Mouse (Mus musculus): Measurements from ENCODE around the gene Scrg1. TPM values are rescaled to one million over a fixed set of nuclear protein-coding genes. Genes with fewer than 3 reads are reported as not detected.
"Not testable (repeated sequence)": the region's sequence is repeated elsewhere in the genome, so short reads cannot be mapped to it uniquely, and the experiment has no call there.

The Scrg1 gene
- total RNA-seq, 4 experiments from 2014 or later, result 53.6 to 76.8 (median 61.3) TPM

- DNase-seq (ENCODE audit: low spot score in 2 of 2), result no peak
Observed at GRCm38 (mm10) chr8:57508657-57509056, 52.9 kb downstream of the Scrg1 start.

DNA sequence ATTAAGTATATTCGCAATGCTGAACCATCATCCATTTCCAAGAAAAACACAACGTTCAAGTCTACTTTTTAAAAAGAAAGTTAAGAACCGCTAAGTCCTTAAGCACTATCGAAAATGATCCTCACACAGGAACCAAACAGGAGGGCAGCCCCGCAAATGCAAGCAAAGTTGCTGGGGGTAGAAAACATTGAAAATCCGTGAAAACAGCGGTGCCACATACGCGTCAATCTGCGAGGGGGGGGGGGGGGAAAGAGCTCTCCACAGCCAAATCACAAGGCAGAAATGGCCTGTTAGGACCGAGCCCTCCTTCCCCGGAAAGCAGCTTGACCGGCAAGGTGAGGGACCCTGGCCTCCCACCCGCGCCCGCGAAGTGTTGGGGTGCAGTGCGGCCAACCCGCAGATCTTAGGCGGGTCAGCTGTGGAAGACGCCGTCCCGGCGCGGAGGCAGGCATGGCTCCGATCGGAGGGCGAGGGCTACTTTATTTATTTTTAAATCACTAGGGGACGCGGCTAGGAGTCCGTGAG, 55.1 kb downstream of the Scrg1 start:
- DNase-seq (ENCODE audit: low spot score in 2 of 2), result no peak

GRCm38 (mm10) chr8:57511316-57512118, 55.8 kb downstream of the Scrg1 start, which contains the start of gene Hmgb2:
Hmgb2 (plus strand) TSS chr8:57511907.
- peak; percentile 99 for DNase-seq (ENCODE audit: low spot score in 2 of 2)

DNA sequence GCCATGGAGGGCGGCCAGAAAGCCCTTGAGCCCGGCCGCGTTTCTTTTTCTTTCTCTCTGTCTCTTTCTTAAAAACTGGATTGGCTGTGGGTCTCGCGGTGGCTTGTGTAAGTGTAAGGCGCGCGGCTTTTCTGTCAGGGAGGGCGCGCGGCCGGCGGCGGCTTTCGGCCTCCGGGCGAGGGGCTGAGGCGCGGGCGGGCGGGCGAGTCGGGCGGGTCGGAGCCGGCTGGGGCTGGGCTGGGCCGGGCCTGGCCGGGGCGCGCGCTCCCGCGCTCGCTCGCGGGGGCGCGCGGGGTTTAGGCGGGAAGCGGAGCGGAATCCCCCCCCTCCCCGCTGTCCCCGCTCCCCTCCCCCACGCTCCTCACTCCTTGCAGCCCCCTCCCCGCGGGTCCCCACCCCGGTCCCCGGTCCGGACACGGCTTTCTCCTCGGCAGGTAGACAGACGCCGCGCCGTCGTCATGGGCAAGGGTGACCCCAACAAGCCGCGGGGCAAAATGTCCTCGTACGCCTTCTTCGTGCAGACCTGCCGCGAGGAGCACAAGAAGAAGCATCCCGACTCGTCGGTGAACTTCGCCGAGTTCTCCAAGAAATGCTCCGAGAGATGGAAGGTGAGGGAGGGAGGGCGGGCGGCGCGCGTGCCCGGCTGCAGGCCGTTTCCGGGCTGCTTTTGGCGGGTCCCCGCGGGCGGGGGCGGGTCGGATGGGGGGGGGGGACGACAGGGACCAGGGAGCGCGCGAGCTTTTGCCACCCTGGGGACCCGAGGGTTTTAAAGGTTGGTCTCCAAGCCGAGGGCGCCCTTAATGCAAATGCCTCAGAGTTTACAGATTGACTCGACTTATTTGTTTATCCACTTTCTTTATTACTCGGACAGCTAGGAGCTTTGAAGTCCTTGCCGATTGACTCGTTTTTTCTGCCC, 56.7 kb downstream of the Scrg1 start:
- DNase-seq (ENCODE audit: low spot score in 2 of 2), result no peak

DNA sequence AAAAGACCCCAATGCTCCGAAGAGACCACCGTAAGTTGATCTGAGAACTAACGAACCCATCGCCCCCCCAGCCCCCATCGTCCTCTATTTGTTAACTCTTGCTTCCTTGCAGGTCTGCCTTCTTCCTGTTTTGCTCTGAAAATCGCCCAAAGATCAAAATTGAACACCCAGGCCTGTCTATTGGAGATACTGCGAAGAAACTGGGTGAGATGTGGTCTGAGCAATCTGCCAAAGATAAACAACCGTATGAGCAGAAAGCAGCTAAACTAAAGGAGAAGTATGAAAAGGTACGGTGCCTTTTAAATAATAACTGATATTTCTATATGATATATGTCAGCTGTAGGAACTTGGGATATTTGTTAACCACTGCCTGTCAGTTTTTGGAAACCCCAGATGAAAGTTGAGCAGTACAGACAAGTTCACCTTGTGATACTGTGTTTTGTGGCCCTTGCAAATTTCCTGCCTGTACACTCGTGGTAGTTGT, 57.5 kb downstream of the Scrg1 start:
- not testable (repeated sequence) for DNase-seq (ENCODE audit: low spot score in 2 of 2)

DNA sequence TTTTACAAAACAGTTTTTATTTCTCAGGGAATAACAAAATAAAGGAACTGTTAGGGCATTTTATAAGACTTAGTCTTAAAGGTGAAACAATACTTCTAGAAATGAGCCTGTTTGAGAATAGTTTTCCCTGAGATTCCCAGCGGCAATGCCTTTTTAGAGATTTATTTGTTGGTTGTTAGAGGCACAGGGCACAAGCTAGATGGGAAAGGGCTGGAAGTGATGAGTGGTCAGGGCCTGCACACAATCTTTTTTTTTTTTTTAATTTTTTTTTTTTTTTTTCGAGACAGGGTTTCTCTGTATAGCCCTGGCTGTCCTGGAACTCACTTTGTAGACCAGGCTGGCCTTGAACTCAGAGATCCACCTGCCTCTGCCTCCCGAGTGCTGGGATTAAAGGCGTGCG, 61.0 kb downstream of the Scrg1 start:
- DNase-seq (ENCODE audit: low spot score in 2 of 2), result not testable (repeated sequence)

DNA sequence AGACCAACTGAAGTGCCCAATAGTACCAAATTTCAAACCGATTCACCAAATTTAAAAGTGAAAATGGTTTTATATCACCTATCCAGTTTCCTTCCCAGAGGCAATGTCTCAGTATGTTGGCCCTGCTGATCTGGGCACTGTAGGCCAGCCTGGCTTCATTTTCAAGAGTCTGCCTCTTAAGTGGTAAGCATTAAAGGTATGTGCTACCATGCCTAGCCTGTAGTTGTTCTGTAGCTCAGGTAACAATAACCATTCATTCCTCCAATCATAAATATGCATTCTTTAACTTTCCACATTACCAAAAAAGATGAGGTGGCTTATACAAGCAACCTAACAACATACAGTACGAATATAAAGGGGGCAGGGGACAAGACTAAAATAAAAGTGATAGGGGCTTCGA, 62.0 kb downstream of the Scrg1 start:
- DNase-seq (ENCODE audit: low spot score in 2 of 2), result no peak

- no peak for DNase-seq (ENCODE audit: low spot score in 2 of 2)
Observed at GRCm38 (mm10) chr8:57520186-57520786, 64.6 kb downstream of the Scrg1 start.

Other genes starting within 250 kb of the Scrg1 start
- not detected for gene Hand2, start 134.9 kb upstream of the Scrg1 start, total RNA-seq (2022)
- 10 to 100 TPM in 2 of 4 experiments, 1 to 10 TPM in 2; 8.8 to 14.9 (median 10.2) TPM for gene Sap30, start 31.9 kb downstream of the Scrg1 start, total RNA-seq (2022)
- gene Hmgb2, start 56.0 kb downstream of the Scrg1 start, total RNA-seq (2022), result 10 to 100 TPM in 1 of 4 experiments, 1 to 10 TPM in 3; 2.6 to 13.0 (median 5.8) TPM
- gene Galnt7, start 197.1 kb downstream of the Scrg1 start, total RNA-seq (2022), result 10 to 100 TPM; 11.1 to 12.9 (median 12.0) TPM